Mouse (Mus musculus): Measurements from ENCODE around the gene Ston2.

Gene Ston2

DNA sequence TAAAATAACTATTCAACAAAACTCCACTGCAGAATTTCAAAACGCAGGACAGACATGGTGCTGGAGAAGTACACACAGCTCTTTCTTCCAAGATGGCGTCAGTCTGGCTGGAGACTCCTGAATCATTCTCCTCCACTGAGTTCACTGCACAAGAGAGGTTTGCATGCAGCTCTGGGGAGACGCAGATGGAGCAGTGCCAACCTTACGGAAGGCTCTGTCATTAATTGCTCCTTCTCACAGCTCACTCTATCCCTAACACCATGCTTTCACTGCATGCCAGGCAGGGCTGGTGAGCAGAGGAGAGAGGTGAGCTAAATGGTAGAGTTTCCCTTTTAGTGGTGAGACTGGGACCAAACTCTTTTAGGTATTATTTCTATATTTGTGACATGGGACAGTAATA is 80.4 kb downstream of the Ston2 start:
- in situ Hi-C loops (cut with MboI, MseI): no loop called here

DNA sequence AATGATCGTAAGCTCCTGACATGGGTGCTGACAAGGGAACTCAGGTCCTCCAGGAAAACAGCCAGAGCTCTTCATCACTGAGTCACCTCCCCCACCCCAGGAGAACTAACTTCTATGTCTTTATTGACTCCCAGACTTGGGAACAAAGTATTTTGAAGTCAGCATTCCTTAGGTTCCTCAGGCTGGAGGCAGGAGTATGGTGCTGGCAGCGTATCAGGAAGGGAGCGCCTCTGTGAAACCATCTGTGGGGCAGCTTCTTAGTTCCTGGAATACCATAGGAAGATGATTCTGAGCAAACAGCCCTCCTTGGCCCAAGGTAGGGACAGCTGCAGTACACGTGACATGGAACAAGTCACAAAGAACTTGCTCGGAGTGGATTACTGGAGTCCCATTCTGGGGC is 84.7 kb downstream of the Ston2 start:
- in situ Hi-C loops (cut with MboI, MseI): no loop called here

DNA sequence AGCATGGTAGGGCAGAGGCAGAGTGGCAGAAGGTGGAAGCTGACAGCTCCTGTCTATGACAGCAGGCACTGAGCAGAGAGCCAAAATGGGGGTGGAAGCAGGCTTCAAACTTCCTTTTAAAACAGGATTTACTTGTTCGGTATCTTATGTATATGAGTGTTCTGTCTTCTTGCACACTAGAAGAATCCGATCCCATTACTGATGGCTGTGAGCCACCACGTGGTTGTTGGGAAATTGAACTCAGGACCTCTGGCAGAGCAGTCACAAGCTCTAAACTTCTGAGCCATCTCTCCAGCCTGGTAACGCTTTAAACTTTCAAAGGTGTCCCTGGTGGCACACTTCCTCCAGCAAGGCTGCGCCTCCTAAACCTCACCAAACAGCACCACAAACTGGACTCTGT is 85.4 kb downstream of the Ston2 start:
- in situ Hi-C loops (cut with MboI, MseI): no loop called here

DNA sequence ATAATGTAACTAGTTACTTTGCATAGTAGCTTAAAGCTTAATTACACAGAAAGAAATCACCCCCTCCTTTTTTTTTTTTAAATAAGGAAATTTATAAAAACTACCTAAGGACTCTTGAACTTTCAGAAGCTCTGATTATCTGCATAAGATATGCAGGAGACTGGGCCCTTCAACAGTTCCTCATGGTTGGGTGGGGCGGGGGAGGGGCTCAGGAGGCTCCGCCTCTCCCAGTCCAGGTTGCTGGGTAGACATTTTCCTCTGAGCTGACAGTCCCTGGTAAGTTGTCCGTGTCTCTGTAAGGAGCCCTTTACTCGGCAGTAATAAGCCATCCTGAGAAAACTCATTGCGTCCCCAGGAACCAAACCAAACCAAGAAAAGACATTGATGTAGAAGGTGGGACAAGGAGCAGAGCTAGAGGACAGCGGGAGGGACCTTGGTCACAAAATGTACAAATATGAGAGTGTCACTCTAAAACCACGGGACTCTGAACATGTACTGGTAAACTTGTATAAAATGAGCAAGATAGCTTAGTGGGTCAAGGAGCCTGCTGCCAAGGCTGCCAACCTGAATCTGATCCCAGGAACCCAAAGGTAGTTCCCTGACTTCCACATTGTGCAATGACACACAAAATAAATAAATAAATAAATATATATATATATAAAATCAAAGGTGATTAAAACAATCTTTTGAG is 88.6 kb downstream of the Ston2 start:
- in situ Hi-C loops (cut with MboI, MseI): no loop called here

DNA sequence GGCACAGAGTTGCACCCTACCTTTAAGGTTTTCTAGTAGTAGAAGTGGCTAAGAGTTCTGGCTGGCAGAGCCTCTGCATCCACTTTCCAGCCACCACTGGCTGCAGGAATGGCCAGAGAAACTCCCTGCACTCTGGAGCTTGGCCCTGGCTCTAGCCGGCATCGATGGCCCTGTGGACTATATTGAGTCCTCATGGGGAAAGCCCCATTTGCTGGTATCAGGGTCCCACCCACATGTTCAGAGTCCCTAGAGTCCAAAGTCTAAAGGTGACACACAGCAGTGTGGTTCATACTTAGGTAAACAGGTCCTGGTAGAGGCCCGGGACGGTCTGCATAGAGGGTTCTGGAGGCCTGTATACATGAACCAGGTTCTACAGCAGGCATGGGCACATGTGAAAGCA is 92.0 kb downstream of the Ston2 start:
- in situ Hi-C loops (cut with MboI, MseI): no loop called here

DNA sequence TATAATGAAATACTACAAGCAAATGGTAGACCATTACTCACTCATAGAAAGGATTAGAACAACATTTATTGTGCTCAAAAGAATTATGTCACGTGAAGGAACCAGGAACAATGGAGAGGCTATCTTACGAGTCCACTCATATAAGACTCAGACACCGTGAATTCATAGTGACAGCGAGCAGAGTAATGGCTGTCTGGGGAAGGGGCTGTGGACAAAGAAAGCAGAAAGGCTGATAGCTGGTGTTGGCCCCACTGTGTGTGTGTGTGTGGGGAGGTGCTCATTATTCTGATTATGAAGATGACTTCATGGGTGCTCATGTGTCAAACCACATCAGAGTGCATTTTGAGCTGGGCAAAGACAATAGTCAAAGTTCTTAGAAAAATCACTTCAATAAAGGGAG is 92.4 kb downstream of the Ston2 start:
- in situ Hi-C loops (cut with MboI, MseI): no loop called here

DNA sequence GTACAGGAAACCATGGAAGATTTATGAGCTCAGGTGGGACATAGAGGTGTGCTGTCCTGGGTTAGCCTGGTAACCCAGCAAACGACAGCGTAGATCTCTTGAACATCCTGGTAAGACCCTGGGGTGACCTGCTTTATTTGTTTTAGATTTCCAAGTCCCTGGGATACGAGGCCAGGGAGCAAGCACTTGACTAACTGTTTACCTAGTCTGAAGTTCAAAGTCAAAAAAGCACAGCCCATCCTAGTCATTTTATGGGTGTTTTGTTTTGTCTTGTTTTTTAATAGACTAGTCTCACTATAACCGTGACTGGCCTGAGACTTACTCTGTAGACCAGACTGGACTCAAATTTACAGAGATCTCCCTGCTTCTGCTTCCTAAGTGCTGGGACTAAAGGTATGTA is 93.4 kb downstream of the Ston2 start:
- in situ Hi-C loops (cut with MboI, MseI): no loop called here

DNA sequence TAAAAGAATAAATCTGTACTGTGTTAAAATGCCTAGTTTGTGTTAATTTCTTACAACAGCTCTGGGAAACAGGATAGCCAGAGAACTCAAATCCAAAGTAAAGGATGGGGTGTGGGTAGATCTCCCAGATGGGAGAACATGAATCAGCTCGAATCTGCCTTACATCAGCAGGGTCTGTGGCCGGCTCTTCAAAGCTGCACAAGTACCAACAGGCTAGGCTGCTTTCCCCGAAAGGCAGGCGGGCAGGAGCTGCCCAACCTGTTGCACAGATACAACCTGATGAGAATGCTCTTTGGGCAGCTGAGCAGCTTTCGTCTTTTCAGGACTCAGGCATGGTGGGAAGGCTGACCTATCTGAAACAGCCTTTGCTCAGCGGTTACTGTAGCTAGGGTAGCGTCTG is 94.6 kb downstream of the Ston2 start:
- in situ Hi-C loops (cut with MboI, MseI): no loop called here

DNA sequence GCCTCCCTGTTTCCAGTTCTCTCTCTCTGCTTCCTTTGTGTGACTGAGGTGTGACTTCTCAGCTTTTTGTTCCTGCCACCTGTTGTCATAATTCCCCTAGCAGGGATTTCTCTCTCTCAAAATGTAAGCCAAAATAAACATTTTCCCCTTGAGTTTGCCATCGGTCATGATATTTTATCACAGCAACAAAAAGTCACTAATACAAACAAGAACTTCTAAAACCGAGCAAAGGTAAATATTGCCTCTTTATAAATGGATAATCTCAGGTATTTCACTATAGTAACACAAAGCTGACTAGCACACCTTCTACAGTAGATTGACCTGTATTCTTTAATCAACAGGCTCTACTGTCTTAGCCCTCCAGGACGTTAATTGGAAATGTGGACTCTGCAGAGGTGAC is 95.2 kb downstream of the Ston2 start:
- in situ Hi-C loops (cut with MboI, MseI): no loop called here

DNA sequence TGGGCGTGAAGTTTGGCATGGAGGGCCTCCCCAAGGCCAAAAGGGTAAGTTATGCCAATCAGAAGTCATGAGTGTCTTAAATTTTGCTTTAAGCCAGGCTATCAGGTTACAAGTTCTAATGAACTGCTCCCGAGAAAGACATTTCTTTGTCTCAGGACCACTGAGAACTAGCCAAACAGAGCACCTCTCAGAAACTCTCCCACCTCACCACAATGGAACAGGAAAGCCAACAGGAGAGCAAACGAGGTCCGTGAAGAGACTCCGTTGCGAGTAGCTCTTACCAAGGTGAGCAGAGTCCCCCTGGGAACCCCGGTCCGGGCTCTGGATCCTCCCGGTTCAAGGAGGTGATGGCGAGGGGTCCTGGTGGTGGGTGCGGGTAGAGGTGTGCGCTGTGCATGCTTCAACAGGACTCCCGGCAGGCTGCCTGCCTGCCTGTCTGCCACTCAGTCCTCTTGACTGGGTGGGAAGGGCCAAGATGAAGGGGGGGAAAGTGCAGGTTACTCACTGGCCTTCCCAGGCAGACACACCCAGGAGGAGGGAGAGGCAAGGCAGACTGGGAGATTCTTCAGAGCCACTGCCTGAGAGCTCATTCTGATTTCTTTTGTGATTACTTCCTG is 102.4 kb downstream of the Ston2 start:
- in situ Hi-C loops (cut with MboI, MseI): no loop called here

DNA sequence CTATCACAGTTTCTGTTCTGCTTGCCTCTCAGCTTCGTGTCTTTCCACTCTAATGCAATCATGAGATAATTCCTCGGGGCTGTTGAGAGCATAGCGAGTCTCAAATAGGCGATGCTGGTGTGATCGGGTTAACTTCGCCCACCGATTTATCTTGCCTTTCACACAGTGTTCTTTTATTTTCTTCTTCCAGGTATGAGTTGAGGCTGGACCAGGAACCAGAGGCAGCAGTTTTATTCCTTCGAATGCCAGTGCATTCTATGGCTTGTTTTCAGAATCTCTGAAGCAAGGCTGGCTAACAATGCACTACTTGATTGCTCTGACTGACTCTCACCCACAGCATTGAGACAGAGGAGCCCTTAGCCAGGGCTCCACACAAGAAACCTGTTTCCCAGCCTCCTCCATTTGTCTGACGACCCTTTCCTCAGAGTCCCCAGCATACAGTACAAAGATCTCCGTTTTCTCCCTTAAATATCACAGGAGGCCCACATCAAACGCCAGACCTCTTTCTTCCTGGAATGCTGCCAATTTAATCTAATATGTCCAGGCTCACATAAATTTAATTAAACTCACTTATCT is 103.3 kb downstream of the Ston2 start:
- in situ Hi-C loops (cut with MboI, MseI): no loop called here

DNA sequence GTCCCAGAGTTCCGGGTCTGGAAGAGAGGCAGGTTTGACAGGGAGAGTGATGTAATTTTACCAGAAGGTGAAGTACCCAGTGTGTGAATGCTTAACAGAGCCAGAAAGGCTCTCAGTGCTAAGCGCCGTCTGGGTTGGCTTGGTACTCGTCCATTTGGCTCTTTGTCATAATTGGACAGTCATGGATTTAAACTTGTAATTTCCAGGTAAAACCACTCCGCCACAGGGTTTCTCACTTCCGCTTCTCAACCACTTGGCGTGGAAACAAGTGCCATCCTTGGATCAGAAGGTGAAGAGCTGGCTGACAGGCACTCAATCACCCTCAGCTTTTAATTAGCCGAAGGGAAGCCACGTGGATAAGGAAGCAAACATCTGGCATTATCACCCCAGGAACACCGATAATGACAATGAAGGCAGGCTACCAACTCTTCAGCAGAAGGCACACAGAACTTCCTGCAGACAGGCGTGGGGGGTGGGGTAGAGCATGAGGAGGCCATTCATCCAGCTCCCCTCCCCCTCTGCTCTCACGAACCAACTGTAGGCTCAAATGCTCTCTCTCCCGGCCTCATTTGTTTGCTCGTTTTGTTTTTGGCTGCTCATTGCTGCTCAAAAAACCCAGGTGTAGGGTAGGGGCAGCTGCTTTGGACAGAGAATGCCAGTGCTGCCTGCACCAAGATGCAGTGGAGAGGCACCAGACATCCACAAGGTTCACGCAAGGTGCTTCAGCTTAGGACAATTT is 103.9 kb downstream of the Ston2 start:
- in situ Hi-C loops (cut with MboI, MseI): no loop called here

DNA sequence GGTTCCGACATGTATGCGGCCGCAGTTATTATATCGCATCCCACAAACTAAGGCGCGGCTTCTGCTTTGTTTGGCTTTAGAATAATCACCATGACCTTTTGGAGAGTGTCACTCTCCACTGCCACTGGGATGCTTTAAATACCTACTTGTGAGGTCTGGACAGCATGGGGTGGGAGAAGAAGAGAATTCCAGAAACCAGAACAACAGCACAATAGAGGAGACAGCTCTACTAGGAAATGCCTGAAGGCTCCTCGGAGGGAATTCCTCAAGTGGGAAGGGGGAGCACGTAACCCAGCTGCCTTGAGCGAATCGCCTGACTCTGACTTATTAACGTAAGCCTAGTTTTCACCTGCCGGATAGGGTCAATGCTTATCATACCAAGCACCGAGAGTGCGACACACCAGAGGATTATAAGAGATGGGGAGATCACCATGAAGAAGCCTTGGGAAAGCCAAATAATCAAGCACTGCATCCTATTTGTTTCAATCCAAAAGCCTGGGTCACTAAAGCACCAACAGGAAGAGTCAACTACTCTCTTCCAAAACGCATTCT is 104.6 kb downstream of the Ston2 start:
- in situ Hi-C loops (cut with MboI, MseI): no loop called here

DNA sequence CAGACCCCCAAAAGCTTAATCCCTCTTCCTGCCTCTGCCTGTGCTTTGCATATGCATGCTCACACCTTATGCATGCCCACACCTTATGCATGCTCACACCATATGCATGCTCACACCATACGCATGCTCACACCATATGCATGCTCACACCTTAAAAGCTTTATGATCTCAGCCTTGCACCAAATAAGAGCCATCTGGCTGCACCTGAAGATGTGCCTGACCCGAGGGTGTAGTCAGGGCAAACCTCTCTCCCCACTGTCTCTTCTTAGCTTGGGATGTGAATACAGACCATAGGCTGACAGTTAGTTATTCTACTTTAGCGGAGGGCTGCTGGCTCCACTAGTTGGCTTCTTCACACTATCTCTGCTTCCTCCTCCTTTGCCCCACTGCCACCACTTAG is 105.1 kb downstream of the Ston2 start:
- in situ Hi-C loops (cut with MboI, MseI): no loop called here

DNA sequence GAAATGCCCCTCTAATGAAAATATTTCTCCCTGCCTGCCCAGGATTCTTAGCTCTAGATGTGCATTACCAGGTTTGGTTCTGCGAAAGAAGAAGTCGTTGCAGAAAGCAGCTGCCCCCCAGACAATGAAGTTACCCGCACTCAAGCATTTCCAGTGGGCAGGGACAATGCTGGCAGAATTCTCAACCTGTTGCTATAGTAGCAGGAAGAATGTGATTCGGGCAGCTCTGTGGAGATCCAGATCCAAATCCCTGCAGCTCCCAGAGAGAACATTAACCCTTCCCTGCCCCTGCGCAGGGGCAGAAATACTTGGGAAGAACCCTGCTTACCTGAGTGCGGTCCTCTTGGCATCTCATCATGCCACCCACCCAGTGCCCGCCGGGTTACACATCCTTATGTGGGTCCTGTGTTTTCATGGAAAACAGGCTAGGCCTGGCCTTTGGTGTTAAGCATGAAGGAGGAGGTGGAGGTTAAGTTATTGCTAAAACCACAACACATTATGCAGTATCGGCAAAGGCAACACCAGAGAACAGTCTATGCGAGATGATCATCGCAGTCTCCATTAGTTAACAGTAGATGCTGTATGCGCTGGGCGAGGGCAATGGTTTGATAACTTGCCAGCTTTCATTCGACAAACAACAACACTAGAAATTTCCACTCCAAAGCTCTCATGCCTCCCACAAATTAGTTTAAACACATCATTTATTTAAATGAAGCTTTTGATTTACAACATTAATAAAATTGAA is 108.7 kb downstream of the Ston2 start:
- in situ Hi-C loops (cut with MboI, MseI): no loop called here

DNA sequence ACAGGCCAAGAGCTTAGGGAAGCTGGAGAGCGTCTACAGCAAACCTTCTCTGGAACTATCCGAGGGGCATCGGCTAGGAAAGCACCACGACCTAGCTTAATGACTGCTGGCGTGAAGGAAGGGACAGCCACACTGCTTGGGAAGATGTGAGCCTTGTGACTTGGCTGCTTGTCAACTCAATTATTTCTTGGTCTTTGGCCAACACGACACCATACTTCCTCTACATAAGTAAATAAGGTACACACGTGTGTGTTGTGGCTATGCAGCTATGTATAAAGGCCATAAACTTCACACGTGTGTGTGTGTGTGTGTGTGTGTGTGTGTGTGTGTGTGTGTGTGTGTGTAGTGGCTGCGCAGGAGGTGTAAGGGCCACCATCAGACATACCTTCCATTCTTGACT is 112.2 kb downstream of the Ston2 start:
- in situ Hi-C loops (cut with MboI, MseI): no loop called here

DNA sequence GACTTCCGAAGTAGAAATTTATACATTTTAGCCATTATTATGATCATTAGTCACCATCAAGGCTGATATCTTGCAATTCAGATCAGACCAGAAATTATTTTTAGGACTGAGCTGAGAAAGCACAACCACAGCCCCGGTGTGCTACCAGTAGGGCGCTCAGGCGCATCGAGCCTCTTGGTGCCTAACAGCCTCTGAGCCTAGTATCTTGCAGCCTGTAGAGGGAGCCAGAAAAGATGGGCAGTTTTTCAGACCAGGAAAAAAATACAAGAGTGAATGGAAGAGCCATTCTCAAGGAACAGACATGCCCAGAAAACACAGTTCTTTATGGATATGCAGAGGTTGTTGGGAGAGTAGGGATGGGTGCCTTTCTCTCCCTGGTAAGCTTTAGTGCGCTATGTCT is 115.0 kb downstream of the Ston2 start:
- in situ Hi-C loops (cut with MboI, MseI): no loop called here

DNA sequence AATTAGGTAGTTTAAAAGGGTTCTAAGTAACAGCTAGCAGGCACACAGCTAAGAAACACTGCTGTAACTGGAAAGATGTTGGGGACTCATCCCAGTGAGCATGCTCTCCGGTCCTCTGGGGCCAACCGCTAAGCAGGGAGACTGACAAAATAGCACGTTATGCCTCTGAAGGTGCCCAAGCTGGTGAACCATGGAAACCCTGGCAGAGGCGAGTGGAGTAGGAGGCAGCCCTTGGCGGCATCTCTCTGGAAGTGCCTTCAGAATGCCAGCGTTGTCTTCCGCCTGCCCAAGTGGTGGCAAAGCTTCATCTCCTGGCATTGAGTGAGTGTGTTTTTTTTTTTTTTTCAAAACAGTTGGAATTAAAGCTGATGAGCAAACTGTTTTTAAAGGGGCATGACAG is 115.7 kb downstream of the Ston2 start:
- in situ Hi-C loops (cut with MboI, MseI): no loop called here

DNA sequence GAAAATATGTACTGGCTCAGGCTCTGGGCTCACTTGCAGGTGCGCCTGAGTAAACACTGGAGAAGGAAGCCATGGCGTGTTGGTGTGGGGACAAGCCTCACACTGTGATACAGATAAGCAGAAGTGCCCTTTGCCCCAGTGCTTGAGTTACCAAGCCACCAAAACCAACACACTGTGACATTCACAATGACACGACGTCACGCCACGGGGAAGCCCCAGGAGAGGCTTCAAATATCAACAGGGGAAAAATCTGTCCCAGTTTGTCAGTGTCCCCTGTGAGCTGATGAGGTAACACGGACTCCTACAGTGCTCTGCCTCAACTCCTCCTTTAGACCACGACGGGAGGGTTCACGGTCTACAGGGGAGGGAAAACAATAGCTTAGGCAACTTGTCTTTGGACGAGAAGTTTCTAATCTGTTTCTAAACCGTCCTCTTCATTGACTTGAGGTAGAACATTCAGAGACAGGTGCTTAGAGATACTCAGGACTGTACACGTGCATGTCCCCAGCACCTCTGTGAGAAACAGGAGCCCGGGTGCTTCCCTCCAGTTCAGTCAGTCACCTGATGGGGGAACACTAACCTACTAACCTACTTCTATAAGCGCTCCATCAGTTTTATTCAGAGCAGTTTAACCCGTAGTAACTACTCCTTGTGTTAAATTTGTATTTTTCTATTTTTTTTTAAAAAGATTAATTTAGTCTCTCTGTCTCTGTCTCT is 119.5 kb downstream of the Ston2 start:
- in situ Hi-C loops (cut with MboI, MseI): no loop called here

DNA sequence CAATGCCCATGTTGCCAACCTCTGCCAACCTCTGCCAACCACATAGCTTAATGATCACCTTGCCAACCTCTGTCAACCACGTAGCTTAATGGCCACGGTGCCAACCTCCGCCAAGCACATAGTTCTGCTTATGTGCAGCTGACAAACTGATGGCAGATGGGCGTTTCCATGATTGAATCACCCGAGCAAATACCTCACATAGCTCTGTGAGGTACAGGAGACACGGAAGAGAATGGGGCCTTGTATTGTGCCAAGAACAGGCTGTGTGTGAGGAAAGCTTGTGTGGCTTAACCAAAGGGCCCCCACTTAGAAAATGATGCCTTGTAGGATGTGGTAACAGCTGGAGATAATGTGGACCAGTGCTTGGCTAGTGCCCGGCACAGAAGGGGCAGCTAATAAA is 120.4 kb downstream of the Ston2 start:
- in situ Hi-C loops (cut with MboI, MseI): no loop called here

DNA sequence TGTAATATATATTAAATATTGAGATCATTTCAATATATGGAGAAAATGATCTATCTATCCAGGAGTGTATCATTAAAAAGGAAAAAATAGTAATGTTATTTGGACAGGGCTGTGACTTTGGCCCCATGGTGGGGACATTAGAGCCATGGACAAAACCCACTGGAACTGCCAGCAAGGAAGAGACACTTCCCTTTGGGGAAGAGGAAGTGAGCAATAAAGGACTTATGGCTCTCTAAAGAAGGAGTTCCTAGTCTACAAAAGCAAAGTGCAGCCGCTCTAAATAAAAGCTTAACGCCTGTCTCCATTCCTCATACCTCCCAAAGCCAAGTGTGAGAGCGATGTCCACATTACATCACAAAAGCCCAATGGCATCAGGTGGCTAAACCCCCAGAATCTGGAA is 121.6 kb downstream of the Ston2 start:
- in situ Hi-C loops (cut with MboI, MseI): no loop called here

All from regulatory T cell (primary cell).